In genomic region chr2:156864481-156864880, GRCm38 (mm10) we compare ENCODE assay signal across 8 mouse cellular contexts. TPM values are rescaled to one million over a fixed set of nuclear protein-coding genes. Genes with fewer than 3 reads are reported as not detected.
DNase-seq lines count a peak whose midpoint lies in the region; ATAC-seq and TF ChIP-seq lines count a peak whose summit lies in the region.

No protein-coding gene starts in this region.

- H3K4me3 ChIP-seq in layer of hippocampus, adult 2 months = peak overlapping the region; percentile 99
- 0 out of 2 replicates have a peak overlapping the region, but pooled peaks have one; percentile 96 for H3K4me3 ChIP-seq in hindbrain, embryonic 12.5 days
- H3K4me3 ChIP-seq in myocyte = peak overlapping the region; percentile 84

- TF ChIP-seq POLR2A in myocyte (IDR thresholded peaks at IDR 0.05; ENCODE audit: insufficient read length, low read depth) = no peak

- no peak for TF ChIP-seq CTCF in layer of hippocampus, adult 2 months (conservative IDR thresholded peaks at IDR 0.05)

- peak overlapping the region; percentile 90 for H3K4me2 ChIP-seq in hindbrain, embryonic 12.5 days (replicated peaks)
- H3K4me2 ChIP-seq in myocyte (ENCODE audit: low read depth) = peak overlapping the region; percentile 87

- peak; percentile 31 to 68 for DNase-seq in adrenal gland, adult (ENCODE audit: inconsistent age in 2 of 2, low spot score in 1 of 2)
- DNase-seq in adrenal gland, postnatal 4 days (ENCODE audit: low spot score in 2 of 2) = no peak
- DNase-seq in layer of hippocampus, adult 2 months (ENCODE audit: low spot score in 2 of 2) = no peak
- no peak for DNase-seq in layer of hippocampus, adult 9-10 months (ENCODE audit: low spot score)
- no peak for DNase-seq in right cerebral cortex, postnatal 14 days
- no peak for DNase-seq in thymus, postnatal 25 days

- peak overlapping the region; percentile 78 for H3ac ChIP-seq in myocyte (ENCODE audit: control insufficient read depth, insufficient read length)

- no peak for ATAC-seq in hindbrain, embryonic 12.5 days (ENCODE audit: low FRiP score)

- H3K9me3 ChIP-seq in hindbrain, embryonic 12.5 days (replicated peaks) = no peaks in the 10 kb centered on the region

- H3K27ac ChIP-seq in layer of hippocampus, adult 2 months = peak overlapping the region; percentile 93
- no peak overlapping the region for H3K27ac ChIP-seq in hindbrain, embryonic 12.5 days

- WGBS in hindbrain, embryonic 12.5 days = 84% methylated on average over 3 of the region's 3 CpGs

- no peak overlapping the region; the same call in 1 of the 2 replicates for H3K9ac ChIP-seq in hindbrain, embryonic 12.5 days

- H3K36me3 ChIP-seq in hindbrain, embryonic 12.5 days = peaks cover 38% of the 10 kb centered on the region
- peaks cover 21% of the 10 kb centered on the region for H3K36me3 ChIP-seq in myocyte (ENCODE audit: control insufficient read depth, insufficient read depth)

- peaks cover 20% of the 10 kb centered on the region for H3K4me1 ChIP-seq in hindbrain, embryonic 12.5 days

- peaks cover 63% of the 10 kb centered on the region for H3K79me2 ChIP-seq in myocyte (ENCODE audit: control insufficient read depth, insufficient read depth)

- H3K27me3 ChIP-seq in hindbrain, embryonic 12.5 days = no peaks in the 10 kb centered on the region
- H3K27me3 ChIP-seq in myocyte (ENCODE audit: control insufficient read depth, insufficient read depth, insufficient read length) = no peaks in the 10 kb centered on the region

TF ChIP-seq in myocyte, 11 proteins besides CTCF, POLR2A, EP300 and RAD21:
- TF ChIP-seq MYOG (IDR thresholded peaks at IDR 0.05; ENCODE audit: control insufficient read depth in 1 of 3, insufficient read depth in 1 of 3, insufficient read length in 2 of 3, low read depth in 2 of 3) (no peak), CEBPB (IDR thresholded peaks at IDR 0.05; ENCODE audit: insufficient read depth, poor library complexity, severe bottlenecking) (no peak), TCF3 (IDR thresholded peaks at IDR 0.05; ENCODE audit: insufficient read length, low read depth) (no peak), MYOD1 (IDR thresholded peaks at IDR 0.05; ENCODE audit: control insufficient read depth in 1 of 3, insufficient read length in 2 of 3, low read depth in 2 of 3) (no peak), REST (IDR thresholded peaks at IDR 0.05; ENCODE audit: insufficient read depth, insufficient read length) (no peak)
TF ChIP-seq in myocyte: peak in this region for 0.

RNA-seq across cellular contexts. Expression of gene Rab5if, which starts 1.6 kb away (rescaled TPM):
- total RNA-seq in adrenal gland, postnatal 4 days (2021) = 100 to 1,000 TPM; 190 to 203 TPM
- 10 to 100 TPM; 89.3 to 92.1 TPM for total RNA-seq in layer of hippocampus, adult 2 months (2021)
- 170 and 175 TPM in 2 replicates for polyA plus RNA-seq in hindbrain, embryonic 12.5 days (2016; fragmentation: Nextera tagmentation; extraction: Ambion mirVana)
- polyA plus RNA-seq in myocyte (2012; fragmentation: generic; extraction: Trizol) = 191 TPM

RNA-seq across cellular contexts. Expression of gene 4930518I15Rik, which starts 6.7 kb away (rescaled TPM):
- total RNA-seq in adrenal gland, postnatal 4 days (2021) = 1 to 10 TPM; 4.3 to 5.2 TPM
- total RNA-seq in layer of hippocampus, adult 2 months (2021) = 1 to 10 TPM; 3.4 to 4.7 TPM
- 10.0 and 10.7 TPM in 2 replicates for polyA plus RNA-seq in hindbrain, embryonic 12.5 days (2016; fragmentation: Nextera tagmentation; extraction: Ambion mirVana)
- polyA plus RNA-seq in myocyte (2012; fragmentation: generic; extraction: Trizol) = 0.26 TPM

RNA-seq across cellular contexts. Expression of gene Sla2, which starts 22.5 kb away (rescaled TPM):
- not detected for total RNA-seq in adrenal gland, postnatal 4 days (2021)
- under 1 TPM; 0.31 to 0.34 TPM for total RNA-seq in layer of hippocampus, adult 2 months (2021)
- polyA plus RNA-seq in hindbrain, embryonic 12.5 days (2016; fragmentation: Nextera tagmentation; extraction: Ambion mirVana) = 0.23 and 0.34 TPM in 2 replicates
- 0.18 TPM for polyA plus RNA-seq in myocyte (2012; fragmentation: generic; extraction: Trizol)

RNA-seq across cellular contexts. Expression of gene Tgif2, which starts 24.7 kb away (rescaled TPM):
- total RNA-seq in adrenal gland, postnatal 4 days (2021) = 10 to 100 TPM; 23.0 to 25.1 TPM
- 1 to 10 TPM in 1 of 2 experiments, under 1 TPM in 1; 0.77 to 1.4 TPM for total RNA-seq in layer of hippocampus, adult 2 months (2021)
- polyA plus RNA-seq in hindbrain, embryonic 12.5 days (2016; fragmentation: Nextera tagmentation; extraction: Ambion mirVana) = 60.1 and 64.4 TPM in 2 replicates
- 11.2 TPM for polyA plus RNA-seq in myocyte (2012; fragmentation: generic; extraction: Trizol)

Comparison
In these comparisons a context has a peak if more than half of its experiments do, and no peak if none do; other contexts are left out.
1. DNase-seq: peak in adrenal gland, adult (2 of 2); none in adrenal gland, postnatal 4 days (0 of 2), layer of hippocampus, adult 2 months (0 of 2), layer of hippocampus, adult 9-10 months (single experiment), right cerebral cortex, postnatal 14 days (single experiment) and thymus, postnatal 25 days (single experiment).
2. Peak in every context shown above with its lines, with median percentiles within 50 percentile points of each other: H3K4me3 ChIP-seq.